Mouse (Mus musculus) T-helper 17 cell (primary cell): Measurements from ENCODE around the gene Tsc22d3.

Source experiments
- in situ Hi-C, 2 experiments: fragments of 300-600 bp; cut with MboI, MseI; formaldehyde crosslinking; loops; 1 replicate in 1 of 2; 2 replicates in 1 of 2; pipeline ENCODE4 v1.15.1; 2025; ENCODE audit warnings: high pct_unique_total_duplicates in 2 of 2

Gene Tsc22d3

GRCm38 (mm10) chrX:140531356-140531755 is 69.1 kb downstream of the Tsc22d3 start:
- in situ Hi-C loops: no loop called here

GRCm38 (mm10) chrX:140530632-140531031 is 69.8 kb downstream of the Tsc22d3 start:
- in situ Hi-C loops: no loop called here

- in situ Hi-C loops: no loop called here
These were observed 71.3 kb downstream of the Tsc22d3 start for GRCm38 (mm10) chrX:140529074-140529561.

DNA sequence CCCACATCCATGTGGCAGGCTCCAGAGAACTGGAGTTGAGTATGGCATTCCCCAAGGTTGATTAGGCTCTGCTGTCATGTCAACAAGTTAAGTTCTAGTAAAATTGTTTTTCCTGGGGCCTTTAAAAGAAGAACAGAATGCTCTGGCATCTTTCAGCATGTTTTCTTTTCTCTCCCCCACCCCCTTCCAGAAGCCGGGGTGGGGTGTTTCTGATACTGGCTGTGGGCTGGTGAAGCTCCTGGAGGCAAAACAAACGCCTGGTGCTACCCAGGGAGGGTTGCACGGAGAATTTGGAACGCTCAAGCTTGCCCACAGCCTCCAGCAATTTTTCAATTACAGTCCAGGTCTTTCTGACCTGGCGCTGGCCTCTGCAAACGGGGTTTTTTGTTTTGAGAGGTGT is 73.2 kb downstream of the Tsc22d3 start:
- in situ Hi-C loops: no loop called here

DNA sequence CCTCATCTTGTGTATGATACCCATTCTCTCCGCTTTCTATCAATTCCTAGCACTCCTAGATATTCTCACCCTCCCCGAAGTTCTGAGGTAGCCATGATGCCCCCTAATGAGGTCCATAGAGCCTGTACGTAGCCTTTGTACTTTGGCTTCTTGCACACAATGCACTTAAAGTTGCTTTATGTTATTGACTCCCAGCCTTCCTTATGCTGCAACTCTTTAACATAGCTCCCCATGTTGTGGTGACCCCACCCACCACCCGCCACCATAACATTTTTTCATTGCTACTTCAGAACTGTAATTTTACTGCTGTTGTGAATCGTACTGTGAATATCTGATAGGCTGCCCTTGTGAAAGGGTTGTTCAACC is 74.2 kb downstream of the Tsc22d3 start:
- in situ Hi-C loops: no loop called here

GRCm38 (mm10) chrX:140525604-140526252 is 74.7 kb downstream of the Tsc22d3 start:
- in situ Hi-C loops: no loop called here

DNA sequence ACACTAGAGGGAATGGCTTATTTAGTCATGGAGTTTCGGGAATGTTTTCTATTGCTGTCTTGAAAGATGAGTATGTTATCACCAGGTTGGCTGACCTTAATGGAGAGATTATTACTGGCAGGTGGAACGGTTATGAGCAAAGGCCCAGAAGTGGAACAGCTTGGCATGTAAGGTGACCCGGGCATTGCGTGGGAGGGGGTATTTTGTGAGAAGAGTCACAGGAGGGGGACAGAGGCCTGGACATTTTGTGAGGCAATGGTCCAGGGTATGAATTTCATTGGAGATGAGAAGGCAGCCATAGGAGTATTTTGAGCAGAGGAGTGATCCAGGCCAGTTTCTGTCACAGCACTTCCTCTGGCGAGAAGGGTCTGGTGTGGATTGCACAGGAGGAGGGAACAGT is 76.2 kb downstream of the Tsc22d3 start:
- in situ Hi-C loops: no loop called here

DNA sequence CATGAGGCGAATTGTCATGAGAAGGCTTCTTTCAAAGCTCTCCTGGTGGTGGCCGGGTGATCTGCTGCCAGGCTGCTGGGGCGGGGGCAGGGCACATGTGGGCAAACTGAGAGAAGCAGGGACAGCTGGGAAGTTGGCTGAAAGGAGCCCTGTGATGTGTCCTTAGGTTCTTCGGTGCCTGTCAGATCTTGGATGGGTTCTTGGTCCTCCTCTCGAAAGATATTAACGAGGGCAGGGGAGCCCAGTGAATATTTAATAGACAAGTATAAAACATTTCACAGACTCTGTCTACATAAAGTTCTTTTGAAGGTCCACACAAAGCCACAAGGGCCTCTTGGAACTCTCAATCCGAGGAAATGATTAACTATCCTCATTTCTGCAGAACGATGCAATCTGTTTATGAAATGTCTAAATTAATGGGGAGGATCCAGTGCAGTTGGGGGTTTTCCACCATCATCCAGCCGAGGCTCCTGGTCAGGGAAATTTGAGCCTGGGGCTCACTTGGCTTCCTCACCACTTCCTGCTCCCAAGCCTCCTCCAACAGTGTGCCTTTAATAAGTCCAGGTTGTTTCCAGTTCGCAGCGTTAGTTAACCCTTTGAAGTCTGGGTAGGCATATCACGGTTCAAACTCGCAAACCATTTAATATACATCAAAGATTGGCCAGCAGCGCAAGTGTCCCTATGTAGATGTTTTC is 78.2 kb downstream of the Tsc22d3 start:
- in situ Hi-C loops: no loop called here

GRCm38 (mm10) chrX:140520146-140521102 is 80.0 kb downstream of the Tsc22d3 start:
- in situ Hi-C loops: no loop called here

GRCm38 (mm10) chrX:140518351-140518750 is 82.1 kb downstream of the Tsc22d3 start:
- in situ Hi-C loops: loop anchor here in 1 of 2 experiments (10.0 kb wide), 1 partner anchor 466 kb away; no protein-coding TSS in a partner anchor

GRCm38 (mm10) chrX:140513379-140513778 is 87.1 kb downstream of the Tsc22d3 start:
- in situ Hi-C loops: loop anchor here in 1 of 2 experiments (10.0 kb wide), 1 partner anchor 471 kb away; no protein-coding TSS in a partner anchor

DNA sequence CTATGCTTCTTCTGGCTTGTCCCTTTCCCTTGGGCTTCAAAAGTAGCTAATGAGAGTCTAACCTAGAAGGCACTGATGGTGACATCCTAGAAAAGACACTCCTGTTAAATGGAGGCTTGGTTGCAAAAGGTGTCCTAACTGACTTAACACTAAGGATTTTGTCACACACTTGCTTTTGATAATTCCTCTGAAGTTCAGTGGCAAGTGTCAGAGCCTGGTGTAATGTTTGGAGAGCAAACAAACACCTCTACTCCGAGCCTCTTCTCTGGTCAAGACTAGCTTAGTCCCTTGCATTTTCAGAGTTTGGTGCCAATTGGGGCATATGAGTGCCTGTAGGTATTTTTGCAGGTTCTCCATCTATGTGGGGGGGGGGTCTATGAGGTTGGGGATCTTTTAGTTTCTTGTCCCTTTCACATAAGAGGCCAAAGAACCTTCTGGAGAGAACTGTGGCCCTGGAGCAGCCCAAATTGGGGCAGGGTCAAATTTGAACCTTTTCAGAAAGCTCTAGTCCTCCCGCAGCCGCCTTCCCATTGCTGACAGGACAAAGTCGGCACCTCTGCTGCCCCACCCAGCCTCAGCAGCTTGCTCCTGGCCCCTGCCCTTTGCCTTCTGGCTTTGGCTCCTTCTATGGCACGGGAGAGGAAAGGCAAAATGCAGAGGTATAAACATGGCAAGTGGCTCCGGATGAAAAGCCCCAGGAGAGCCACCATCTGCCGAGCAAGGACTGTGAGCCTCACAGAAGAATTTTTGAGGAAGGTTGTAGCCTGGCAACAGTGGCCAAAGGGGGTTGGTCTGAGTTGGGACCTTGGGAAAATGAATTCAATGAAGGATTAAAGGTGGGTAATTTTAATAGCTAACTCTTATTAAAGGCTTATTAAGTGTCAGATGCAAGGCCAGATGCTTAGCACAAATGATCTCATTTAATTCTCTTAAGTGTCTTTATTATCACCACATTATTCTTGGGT is 88.5 kb downstream of the Tsc22d3 start:
- in situ Hi-C loops: loop anchor here in 1 of 2 experiments (10.0 kb wide), 1 partner anchor 473 kb away; no protein-coding TSS in a partner anchor

GRCm38 (mm10) chrX:140510696-140511429 is 89.6 kb downstream of the Tsc22d3 start:
- in situ Hi-C loops: loop anchor here in 1 of 2 experiments (10.0 kb wide), 1 partner anchor 474 kb away; no protein-coding TSS in a partner anchor

GRCm38 (mm10) chrX:140509817-140510216 is 90.6 kb downstream of the Tsc22d3 start:
- in situ Hi-C loops: loop anchor here in 1 of 2 experiments (5.0 to 10.0 kb wide), 2 partner anchors 32 to 475 kb away; no protein-coding TSS in a partner anchor

DNA sequence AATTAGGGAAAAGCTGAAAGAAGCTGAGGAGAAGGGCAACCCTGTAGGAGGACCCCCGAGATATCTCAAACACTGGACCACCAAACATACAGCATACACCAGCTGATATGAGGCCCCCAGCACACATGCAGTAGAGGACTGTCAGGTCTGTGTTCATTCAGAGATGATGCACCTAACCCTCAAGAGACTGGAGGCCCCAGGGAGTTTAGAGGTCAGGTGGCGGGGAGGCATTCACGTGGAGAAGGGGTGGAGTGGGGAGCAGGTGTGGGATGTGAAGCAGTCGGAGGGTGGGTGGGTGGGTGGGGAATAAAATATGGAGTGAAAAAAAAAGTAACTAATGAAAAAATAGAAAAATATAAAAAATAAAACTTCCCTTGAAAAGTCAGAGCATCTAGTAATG is 91.7 kb downstream of the Tsc22d3 start:
- in situ Hi-C loops: loop anchor here in 1 of 2 experiments (5.0 kb wide), 1 partner anchor 34 kb away; no protein-coding TSS in a partner anchor

- in situ Hi-C loops: loop anchor here in 1 of 2 experiments (5.0 kb wide), 1 partner anchor 35 kb away; no protein-coding TSS in a partner anchor
These were observed 93.1 kb downstream of the Tsc22d3 start for GRCm38 (mm10) chrX:140507377-140507776.

DNA sequence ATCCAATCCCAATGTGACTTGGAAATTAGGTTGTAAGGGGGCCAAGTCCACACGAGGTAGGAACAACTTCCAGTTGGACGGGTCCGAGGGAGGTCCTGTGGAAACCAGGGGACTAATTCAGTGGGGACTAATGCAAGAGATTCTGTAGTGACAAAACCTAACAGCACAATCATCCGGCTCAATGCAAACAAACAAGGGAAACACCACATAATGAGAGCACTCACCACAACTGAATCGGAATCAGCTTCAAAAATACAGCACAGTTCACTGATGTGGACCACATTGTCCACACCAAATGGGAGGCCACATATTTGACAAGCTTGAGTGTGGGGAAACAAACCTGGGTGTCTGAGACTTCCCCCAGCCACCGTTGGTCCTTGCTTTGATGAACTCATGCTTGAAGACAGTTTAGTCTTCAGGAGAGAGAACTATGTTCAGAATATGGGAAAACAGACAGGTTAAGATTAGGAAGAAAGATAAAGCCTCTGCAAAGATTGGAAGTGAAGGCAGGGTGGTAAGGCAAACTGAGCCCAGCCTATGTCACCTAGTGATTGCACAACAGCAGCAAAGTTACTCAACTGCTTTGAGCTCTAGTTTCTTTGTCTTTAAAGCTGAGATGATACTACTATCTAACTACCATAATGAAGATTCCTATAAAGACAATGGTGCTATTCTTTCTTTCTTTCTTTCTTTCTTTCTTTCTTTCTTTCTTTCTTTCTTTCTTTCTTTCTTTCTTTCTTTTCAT is 93.9 kb downstream of the Tsc22d3 start:
- in situ Hi-C loops: loop anchor here in 1 of 2 experiments (5.0 kb wide), 1 partner anchor 36 kb away; no protein-coding TSS in a partner anchor

DNA sequence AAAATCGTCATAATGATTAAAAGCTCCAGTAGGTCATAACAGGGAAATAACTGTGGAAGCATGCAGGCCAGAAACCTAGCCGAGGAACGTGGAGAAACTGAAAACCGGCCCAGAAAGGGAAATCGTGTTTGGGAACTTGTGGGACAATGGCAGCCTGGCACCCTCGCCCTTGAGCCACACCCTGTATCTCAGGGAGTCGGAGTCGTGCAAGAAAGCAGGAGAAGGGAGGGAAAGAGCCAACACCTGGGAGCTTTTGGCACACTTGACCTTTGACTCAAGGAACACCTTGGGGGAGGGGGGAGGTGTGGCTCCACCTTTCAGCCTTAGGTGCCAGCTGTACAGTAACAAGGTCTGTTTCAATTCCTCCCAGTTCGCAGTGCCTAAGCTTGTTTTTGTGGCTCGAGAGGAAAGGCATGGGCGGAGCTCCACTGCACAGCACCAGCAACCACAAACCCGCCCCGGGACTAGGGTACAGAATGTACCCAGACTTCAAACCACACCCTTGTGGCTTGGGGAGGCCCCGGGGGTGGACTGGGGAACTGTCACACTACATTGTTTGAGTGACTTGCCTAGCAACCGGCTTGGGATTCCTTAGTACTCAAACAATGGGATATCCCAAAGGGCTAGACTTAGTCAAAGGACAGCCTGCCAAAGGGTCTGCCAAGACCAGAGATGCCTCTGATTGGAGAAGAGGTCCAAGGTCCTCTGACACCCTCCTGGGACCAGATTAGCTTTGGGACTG is 94.8 kb downstream of the Tsc22d3 start:
- in situ Hi-C loops: loop anchor here in 1 of 2 experiments (5.0 kb wide), 1 partner anchor 37 kb away; no protein-coding TSS in a partner anchor
